Mouse (Mus musculus): ENCODE data around the gene B230217C12Rik.

DNA sequence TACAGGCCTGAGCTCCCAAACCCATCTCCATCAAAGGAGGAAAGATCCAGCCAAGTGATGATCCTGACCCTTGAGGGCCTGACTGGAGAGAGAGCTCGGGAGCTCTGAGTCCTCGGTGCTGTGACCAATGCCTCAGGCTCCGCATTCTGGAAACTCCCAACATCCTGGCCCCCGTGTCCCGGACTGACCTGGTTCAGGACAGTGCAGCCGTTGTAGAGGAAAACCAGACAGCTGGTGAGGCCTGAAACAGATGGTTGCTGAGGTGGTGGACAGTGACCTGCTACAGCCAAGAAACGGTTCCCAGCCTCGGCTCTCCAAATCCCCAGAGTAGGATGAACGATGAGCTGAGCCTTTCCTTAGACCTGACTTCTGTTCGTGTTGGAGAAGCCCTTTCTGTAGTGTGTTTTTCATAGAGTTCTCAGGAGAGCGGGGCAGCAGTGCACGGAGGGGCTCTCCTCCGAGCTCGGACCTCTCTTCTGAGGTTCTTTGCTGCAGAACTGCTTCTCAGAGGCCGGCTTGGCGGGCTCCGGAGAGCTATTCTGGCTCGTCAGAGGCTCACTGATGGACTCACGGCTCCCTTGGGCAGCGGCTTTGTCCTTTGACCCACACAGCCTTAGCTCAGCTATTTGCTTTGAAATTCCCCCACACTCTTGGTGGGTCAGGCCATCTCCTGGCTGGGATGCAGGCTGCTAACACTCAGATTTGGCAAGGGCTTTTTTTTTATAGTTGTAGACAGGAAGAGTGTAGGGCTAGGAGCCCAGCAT is 17.6 kb upstream of the B230217C12Rik start:
- no peak for TF ChIP-seq CTCF (IDR thresholded peaks at IDR 0.05; ENCODE audit: control insufficient read depth, insufficient read depth, insufficient read length)
- TF ChIP-seq USF1 (IDR thresholded peaks at IDR 0.05; ENCODE audit: low read depth): no peak
- no peak for TF ChIP-seq MYOD1 (IDR thresholded peaks at IDR 0.05; ENCODE audit: control insufficient read depth, insufficient read length, low read depth)
- TF ChIP-seq MAX (IDR thresholded peaks at IDR 0.05): no peak
